Mouse (Mus musculus) lung, embryonic 14.5 days (tissue): ENCODE results near the gene Hid1. TPM values are rescaled to one million over a fixed set of nuclear protein-coding genes. Genes with fewer than 3 reads are reported as not detected.

Experiments used
- ATAC-seq: fragments of 200-750 bp; cut with Nextera tagmentation; 2 replicates; pipeline ENCODE4 v1.8.0; 2017; ENCODE audit warnings: mild to moderate bottlenecking, moderate TSS enrichment, moderate library complexity; ENCODE audit not compliant: insufficient read depth
- DNase-seq: peaks from one replicate; pipeline ENCODE4 v3.0.0-alpha.2; 2015
- H3K27ac ChIP-seq: fragments of 300-500 bp; sonication (generic); 2 replicates; pipeline ENCODE4 v1.5.1; 2014; ENCODE audit warnings: low read depth, mild to moderate bottlenecking, moderate library complexity
- H3K27me3 ChIP-seq: fragments of 300-500 bp; sonication (generic); 2 replicates; pipeline ENCODE4 v1.6.1; 2014; ENCODE audit warnings: low read length, control low read depth; ENCODE audit not compliant: insufficient read depth
- H3K36me3 ChIP-seq: fragments of 300-500 bp; sonication (generic); 2 replicates; pipeline ENCODE4 v1.6.1; 2014; ENCODE audit warnings: control low read depth; ENCODE audit not compliant: insufficient read depth
- H3K4me1 ChIP-seq: fragments of 300-500 bp; sonication (generic); 2 replicates; pipeline ENCODE4 v1.6.1; 2014; ENCODE audit warnings: antibody characterized with exemption, control low read depth; ENCODE audit not compliant: insufficient read depth
- H3K4me2 ChIP-seq: fragments of 300-500 bp; sonication (generic); 2 replicates; pipeline ENCODE4 v1.6.1; 2014; ENCODE audit warnings: mild to moderate bottlenecking
- H3K4me3 ChIP-seq: fragments of 300-500 bp; sonication (generic); 2 replicates; pipeline ENCODE4 v1.5.1; 2014; ENCODE audit warnings: low read depth, low read length
- H3K9ac ChIP-seq: fragments of 300-500 bp; sonication (generic); 2 replicates; pipeline ENCODE4 v1.6.1; 2014
- H3K9me3 ChIP-seq: fragments of 300-500 bp; sonication (generic); 2 replicates; pipeline ENCODE4 v1.6.1; 2016; ENCODE audit warnings: low read depth, low read length, control low read depth
- CTCF ChIP-seq: IDR thresholded peaks from 2 replicates; pipeline ENCODE4 v1.5.1; 2016; ENCODE audit warnings: antibody characterized with exemption, low read depth
- WGBS: fragments of 180-500 bp; shearing (Covaris S2); extraction: QIAGEN DNeasy Blood & Tissue Kit; methylation state at CpG from one replicate; pipeline ENCODE4 v1.1.7; 2014; 5-methylcytosine and 5-hydroxymethylcytosine counted together
- polyA plus RNA-seq: library from polyadenylated mRNA; unstranded; fragments of >200 nt; fragmentation: Nextera tagmentation; extraction: Ambion mirVana; gene quantifications from 2 replicates; pipeline ENCODE4 v1.2.1, GENCODE M21; 2014

Gene Hid1
- polyA plus RNA-seq, 1 experiment from 2014 or later, result 7.4 TPM

DNA sequence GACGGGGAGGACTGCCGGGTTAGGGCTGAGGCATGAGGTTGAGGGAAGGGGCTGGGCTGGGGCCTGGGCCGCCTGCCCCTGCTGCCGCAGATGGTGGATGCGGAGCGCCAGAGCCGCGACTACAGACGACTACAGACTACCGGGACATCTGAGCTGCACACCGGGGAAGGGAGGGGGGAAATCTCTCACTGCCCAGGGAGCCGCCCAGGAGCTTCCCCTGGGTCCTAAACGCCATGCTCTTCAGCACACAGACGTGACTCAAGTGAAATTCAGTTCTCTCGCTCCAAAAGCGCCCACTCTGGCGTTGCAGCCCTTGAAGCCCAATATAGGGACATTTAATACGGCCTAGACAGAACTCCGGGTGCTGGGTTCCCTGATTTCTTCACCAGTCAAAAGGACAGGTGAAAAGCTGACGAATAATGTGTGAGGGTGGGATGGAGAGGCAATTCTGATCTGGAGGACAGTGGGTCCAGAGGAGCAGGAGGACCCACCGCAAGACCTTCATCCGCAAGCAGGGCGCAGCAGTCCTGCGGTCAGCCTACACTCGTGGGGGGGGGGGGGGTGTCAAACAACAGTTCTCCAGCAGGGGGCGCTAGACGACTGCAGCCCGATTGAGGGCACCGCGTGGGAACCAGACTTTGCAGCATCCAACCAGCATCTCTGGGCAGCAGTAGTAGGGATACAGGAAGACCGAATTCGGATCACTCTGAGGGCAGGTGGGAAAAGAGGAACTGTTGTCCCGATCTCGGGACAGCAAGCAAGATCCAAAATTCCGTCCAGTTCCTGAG is 45.5 kb downstream of the Hid1 start, which contains the start of gene Ush1g:
TSS of gene Ush1g (minus strand) at position 136 of the 788 bp plus-strand sequence.
- Histone ChIP-seq H3K9ac (no peak within 1 kb of the TSS), H3K9me3 (no peaks in the 10 kb centered on the region), H3K27ac (no peak within 1 kb of the TSS), H3K27me3 (peaks cover 78% of the 10 kb centered on the region), H3K4me3 (no peak within 1 kb of the TSS), H3K36me3 (no peaks in the 10 kb centered on the region), H3K4me1 (no peaks in the 10 kb centered on the region), H3K4me2 (no peak within 1 kb of the TSS; the same call in 1 of the 2 replicates)
- ATAC-seq (peak; percentile 66; the same call in 1 of the 2 replicates), DNase-seq (peak; percentile 78)
- peak; percentile 97 for TF ChIP-seq CTCF
- WGBS, result 5% methylated on average over 35 of the region's 35 CpGs

DNA sequence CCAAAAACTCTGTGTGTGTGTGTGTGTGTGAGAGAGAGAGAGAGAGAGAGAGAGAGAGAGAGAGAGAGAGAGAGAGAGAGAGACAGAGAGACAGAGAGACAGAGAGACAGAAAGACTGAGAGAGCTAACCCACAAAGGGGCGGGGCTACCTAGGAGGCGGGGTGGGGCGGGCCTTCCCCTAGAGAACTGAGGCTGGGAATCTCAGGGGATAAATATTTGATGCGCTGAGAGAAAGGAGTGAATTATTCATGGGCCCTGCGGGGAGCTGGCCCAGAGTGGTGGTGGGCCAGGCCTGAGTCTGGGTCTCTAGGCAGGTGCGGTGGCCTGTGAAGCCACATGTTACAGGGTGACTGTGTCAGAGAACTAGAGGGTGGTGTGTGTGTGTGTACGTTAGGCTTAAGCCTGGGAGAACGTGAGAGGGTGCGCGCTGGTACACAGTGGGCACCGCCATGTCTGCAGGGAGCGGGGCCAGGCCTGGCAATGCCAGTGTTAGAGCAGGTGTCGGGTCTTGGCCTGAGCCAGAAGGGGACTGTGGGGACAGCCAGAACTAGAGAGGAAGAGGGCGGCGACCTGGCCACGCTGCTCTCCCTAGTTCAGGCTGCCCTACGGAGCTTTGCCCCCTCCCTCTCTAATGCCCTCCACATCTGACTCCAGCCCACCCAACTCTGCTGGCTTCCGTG is 47.7 kb downstream of the Hid1 start:
- Histone ChIP-seq H3K4me2 (no peak overlapping the region), H3K27me3 (peaks cover 100% of the 10 kb centered on the region), H3K4me1 (no peaks in the 10 kb centered on the region), H3K4me3 (no peak overlapping the region), H3K36me3 (no peaks in the 10 kb centered on the region), H3K9me3 (no peaks in the 10 kb centered on the region), H3K27ac (no peak overlapping the region), H3K9ac (no peak overlapping the region)
- WGBS, result 7% methylated on average over 18 of the region's 18 CpGs
- no peak for TF ChIP-seq CTCF
- ATAC-seq (no peak), DNase-seq (no peak)

DNA sequence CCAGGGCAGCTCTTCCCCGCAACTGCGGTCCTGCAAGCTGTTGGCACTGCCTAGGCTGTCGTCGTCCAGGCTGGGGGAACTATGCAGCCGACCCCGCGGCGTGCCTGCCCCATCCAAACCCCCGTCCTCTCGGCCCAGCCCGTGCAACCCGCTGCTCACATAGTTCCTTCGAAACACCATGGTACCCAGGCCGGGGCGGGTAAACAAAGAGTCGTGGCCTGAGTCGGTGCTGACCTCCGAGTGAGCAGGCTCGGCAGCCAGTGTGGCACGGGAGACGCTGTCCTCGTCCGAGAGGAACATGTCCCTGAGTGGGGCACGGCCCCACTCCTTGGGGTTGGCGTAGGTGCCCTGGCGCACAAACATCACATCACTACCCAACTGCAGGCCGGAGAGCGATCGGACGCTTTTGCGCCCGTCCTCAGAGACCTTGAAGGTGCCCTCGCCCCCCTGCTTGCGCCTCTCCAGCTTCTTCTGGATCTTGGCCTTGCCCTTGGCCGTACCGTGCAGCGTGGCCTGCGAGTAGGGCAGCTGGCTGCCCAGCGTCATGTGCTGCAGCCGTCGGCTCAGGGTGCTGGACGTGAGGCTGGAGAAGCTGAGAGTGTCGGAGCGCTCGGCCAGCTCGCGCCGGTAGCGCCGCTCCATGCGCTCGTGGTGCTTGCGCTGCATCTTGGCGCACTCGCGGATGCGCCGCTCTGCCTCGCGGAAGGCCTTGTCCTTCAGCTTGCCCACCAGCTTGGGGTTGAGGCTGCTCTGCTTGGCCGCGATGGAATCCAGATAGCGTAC is 49.1 kb downstream of the Hid1 start:
- Histone ChIP-seq H3K4me1 (no peaks in the 10 kb centered on the region), H3K36me3 (no peaks in the 10 kb centered on the region), H3K27me3 (peaks cover 92% of the 10 kb centered on the region), H3K9me3 (no peaks in the 10 kb centered on the region), H3K4me2 (no peak overlapping the region), H3K27ac (no peak overlapping the region), H3K4me3 (no peak overlapping the region), H3K9ac (no peak overlapping the region; the same call in 1 of the 2 replicates)
- ATAC-seq, result no peak
- 5% methylated on average over 63 of the region's 63 CpGs for WGBS
- no peak for TF ChIP-seq CTCF
- DNase-seq, result peak; percentile 19

DNA sequence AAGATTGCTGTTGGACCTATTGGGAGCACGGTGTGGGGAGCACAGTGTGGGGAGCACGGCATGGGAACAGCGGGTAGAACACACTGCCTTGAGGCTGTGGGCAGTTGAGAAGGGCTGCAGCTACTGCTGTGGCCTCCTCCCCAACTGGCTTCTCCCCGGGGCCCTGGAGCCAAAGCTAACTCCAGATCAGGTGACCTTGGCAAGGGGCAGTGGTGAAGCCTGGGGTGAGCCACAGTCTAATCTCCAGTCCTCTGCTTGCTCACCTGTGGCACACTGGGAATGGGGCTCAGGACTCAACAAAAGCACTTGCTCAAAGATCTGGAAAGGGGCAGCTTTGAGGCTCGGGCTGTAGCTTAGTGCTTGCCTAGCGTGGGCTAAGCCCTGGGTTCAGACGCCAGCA is 50.4 kb downstream of the Hid1 start:
- no peaks in the 10 kb centered on the region for H3K4me1 ChIP-seq
- no peak overlapping the region for H3K4me3 ChIP-seq
- H3K4me2 ChIP-seq, result no peak overlapping the region
- no peak for TF ChIP-seq CTCF
- DNase-seq (no peak), ATAC-seq (no peak)
- H3K9ac ChIP-seq, result no peak overlapping the region
- WGBS, result 62% methylated on average over 7 of the region's 7 CpGs
- H3K36me3 ChIP-seq, result no peaks in the 10 kb centered on the region
- no peaks in the 10 kb centered on the region for H3K9me3 ChIP-seq
- no peak overlapping the region for H3K27ac ChIP-seq
- H3K27me3 ChIP-seq, result peaks cover 80% of the 10 kb centered on the region

DNA sequence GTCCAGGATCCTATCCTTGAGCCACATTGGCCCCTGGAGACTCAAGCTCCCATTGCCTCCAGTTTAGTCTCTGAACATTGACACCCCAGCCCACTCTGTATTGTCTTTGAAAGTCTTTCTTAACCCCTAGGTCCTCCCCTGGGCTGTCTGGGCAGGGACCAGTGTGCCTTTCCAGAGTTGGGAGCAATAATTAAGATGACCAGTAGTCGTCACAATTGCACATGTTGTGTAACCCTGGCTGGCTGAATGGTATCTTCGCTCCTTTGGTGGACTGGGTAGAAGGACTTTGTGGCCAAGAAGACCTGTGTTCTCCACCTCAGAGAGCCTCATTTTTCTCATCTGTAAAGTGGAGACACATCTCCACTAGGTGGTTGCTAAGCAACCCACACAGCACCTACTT is 53.3 kb downstream of the Hid1 start:
- no peaks in the 10 kb centered on the region for H3K36me3 ChIP-seq
- no peaks in the 10 kb centered on the region for H3K9me3 ChIP-seq
- H3K4me2 ChIP-seq, result no peak overlapping the region
- H3K9ac ChIP-seq, result no peak overlapping the region
- WGBS, result 35% methylated on average over 2 of the region's 2 CpGs
- DNase-seq, result peak; percentile 47
- no peak overlapping the region for H3K27ac ChIP-seq
- H3K4me1 ChIP-seq, result no peaks in the 10 kb centered on the region
- ATAC-seq, result no peak
- peaks cover 50% of the 10 kb centered on the region for H3K27me3 ChIP-seq
- no peak overlapping the region for H3K4me3 ChIP-seq
- TF ChIP-seq CTCF, result peak; percentile 54

DNA sequence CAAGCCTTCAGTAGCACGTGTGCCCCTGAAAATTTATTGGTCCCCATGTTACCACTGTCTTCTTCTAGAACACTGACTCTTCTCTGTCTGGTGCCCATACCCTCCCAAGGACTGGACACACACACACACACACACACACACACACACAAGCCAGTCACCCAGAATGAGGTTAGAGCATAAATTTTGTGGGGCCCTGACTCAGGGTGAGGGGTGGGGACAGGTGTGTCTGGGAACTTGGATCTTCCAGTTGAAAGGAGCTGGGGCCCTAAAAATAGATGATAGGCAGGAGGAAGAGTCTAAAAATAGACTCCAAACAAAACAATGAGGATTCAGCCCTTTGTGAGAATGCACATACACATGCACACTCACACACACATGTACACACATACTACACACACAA is 58.8 kb downstream of the Hid1 start:
- no peak for TF ChIP-seq CTCF
- Histone ChIP-seq H3K36me3 (no peaks in the 10 kb centered on the region), H3K9ac (no peak overlapping the region), H3K27ac (no peak overlapping the region), H3K27me3 (no peaks in the 10 kb centered on the region), H3K4me2 (no peak overlapping the region), H3K4me3 (no peak overlapping the region), H3K9me3 (no peaks in the 10 kb centered on the region), H3K4me1 (no peaks in the 10 kb centered on the region)
- DNase-seq (no peak), ATAC-seq (no peak)
- 53% methylated on average over 1 of the region's 1 CpGs for WGBS

DNA sequence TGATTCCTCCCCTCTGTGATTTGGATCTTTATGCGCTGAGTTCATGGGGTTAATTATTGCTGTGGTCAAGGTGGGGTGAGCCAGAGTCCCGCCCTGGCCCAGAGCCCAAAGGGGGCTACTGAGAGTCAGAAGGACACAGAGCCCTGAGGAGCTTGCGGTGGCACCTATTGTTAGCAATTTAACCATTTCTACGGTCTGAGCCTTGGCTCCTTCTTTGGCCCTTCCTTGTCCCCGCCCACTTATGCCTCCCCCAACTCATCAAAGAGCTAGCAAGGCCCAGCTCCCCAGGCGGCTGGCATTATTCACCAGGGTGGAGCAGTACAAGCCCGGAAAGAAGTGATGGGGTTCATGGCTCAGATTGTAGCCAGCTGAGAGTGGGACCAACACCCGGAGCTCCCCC is 60.7 kb downstream of the Hid1 start, which contains the start of gene Otop2:
TSS of gene Otop2 (plus strand) at position 301 of the 400 bp plus-strand sequence.
- Histone ChIP-seq H3K4me2 (no peak within 1 kb of the TSS), H3K9me3 (no peaks in the 10 kb centered on the region), H3K36me3 (no peaks in the 10 kb centered on the region), H3K4me1 (no peaks in the 10 kb centered on the region), H3K4me3 (no peak within 1 kb of the TSS), H3K9ac (no peak within 1 kb of the TSS), H3K27ac (no peak within 1 kb of the TSS), H3K27me3 (no peaks in the 10 kb centered on the region)
- no peak for DNase-seq
- 32% methylated on average over 8 of the region's 8 CpGs for WGBS
- no peak for TF ChIP-seq CTCF
- no peak for ATAC-seq
